Mouse (Mus musculus) kidney, embryonic 14.5 days (tissue): ENCODE measurements around the gene Supt6. TPM values are rescaled to one million over a fixed set of nuclear protein-coding genes. Genes with fewer than 3 reads are reported as not detected.

ENCODE experiments used
- ATAC-seq: fragments of 200-750 bp; cut with Nextera tagmentation; 2 replicates; pipeline ENCODE4 v1.8.0; 2017; ENCODE audit warnings: moderate number of reproducible peaks, mild to moderate bottlenecking, moderate TSS enrichment, moderate library complexity; ENCODE audit not compliant: low FRiP score, low TSS enrichment
- H3K27ac ChIP-seq: fragments of 300-500 bp; sonication (generic); 2 replicates; pipeline ENCODE4 v1.5.1; 2014; ENCODE audit warnings: low read depth, mild to moderate bottlenecking, low read length, moderate library complexity, mixed read lengths
- H3K27me3 ChIP-seq: fragments of 300-500 bp; sonication (generic); 2 replicates; pipeline ENCODE4 v1.6.1; 2014; ENCODE audit warnings: mild to moderate bottlenecking, low read length; ENCODE audit not compliant: control insufficient read depth, insufficient read depth
- H3K36me3 ChIP-seq: fragments of 300-500 bp; sonication (generic); 2 replicates; pipeline ENCODE4 v1.6.1; 2014; ENCODE audit warnings: low read length, mixed read lengths; ENCODE audit not compliant: control insufficient read depth, insufficient read depth
- H3K4me1 ChIP-seq: fragments of 300-500 bp; sonication (generic); 2 replicates; pipeline ENCODE4 v1.6.1; 2014; ENCODE audit warnings: low read length, mixed read lengths; ENCODE audit not compliant: control insufficient read depth, insufficient read depth
- H3K4me2 ChIP-seq: fragments of 300-500 bp; sonication (generic); replicated peaks from 2 replicates; pipeline ENCODE4 v1.6.1; 2014; ENCODE audit warnings: low read depth, mild to moderate bottlenecking, low read length
- H3K4me3 ChIP-seq: fragments of 300-500 bp; sonication (generic); 2 replicates; pipeline ENCODE4 v1.5.1; 2014; ENCODE audit warnings: mild to moderate bottlenecking, low read length
- H3K9ac ChIP-seq: fragments of 300-500 bp; sonication (generic); 2 replicates; pipeline ENCODE4 v1.6.1; 2014; ENCODE audit warnings: low read depth, mild to moderate bottlenecking, low read length, moderate library complexity
- H3K9me3 ChIP-seq: fragments of 300-500 bp; sonication (generic); 2 replicates; pipeline ENCODE4 v1.6.1; 2016; ENCODE audit warnings: low read length; ENCODE audit not compliant: control insufficient read depth
- WGBS: fragments of 180-500 bp; shearing (Covaris S2); extraction: QIAGEN DNeasy Blood & Tissue Kit; methylation state at CpG from one replicate; pipeline ENCODE4 v1.1.7; 2014; 5-methylcytosine and 5-hydroxymethylcytosine counted together
- polyA plus RNA-seq: library from polyadenylated mRNA; unstranded; fragments of >200 nt; fragmentation: Nextera tagmentation; extraction: Ambion mirVana; gene quantifications from 2 replicates; pipeline ENCODE4 v1.2.1, GENCODE M21; 2014

The Supt6 gene
- polyA plus RNA-seq, 1 experiment from 2014 or later: 26.0 TPM

GRCm38 (mm10) chr11:78207190-78207589, 38.6 kb downstream of the Supt6 start:
- Histone ChIP-seq H3K27me3 (no peaks in the 10 kb centered on the region), H3K9ac (no peak overlapping the region), H3K36me3 (peaks cover 69% of the 10 kb centered on the region), H3K4me2 (no peak overlapping the region), H3K4me1 (peaks cover 9% of the 10 kb centered on the region), H3K9me3 (no peaks in the 10 kb centered on the region), H3K27ac (no peak overlapping the region), H3K4me3 (no peak overlapping the region)
- WGBS: 84% methylated on average over 7 of the region's 7 CpGs
- ATAC-seq: no peak

GRCm38 (mm10) chr11:78205361-78206206, 40.2 kb downstream of the Supt6 start:
- no peak overlapping the region for H3K9ac ChIP-seq
- peaks cover 53% of the 10 kb centered on the region for H3K36me3 ChIP-seq
- H3K9me3 ChIP-seq: no peaks in the 10 kb centered on the region
- ATAC-seq: peak; percentile 53
- H3K27me3 ChIP-seq: no peaks in the 10 kb centered on the region
- no peak overlapping the region for H3K4me2 ChIP-seq
- H3K27ac ChIP-seq: peak overlapping the region; percentile 63
- 18% methylated on average over 13 of the region's 13 CpGs for whole genome bisulfite sequencing
- H3K4me1 ChIP-seq: peaks cover 9% of the 10 kb centered on the region
- no peak overlapping the region for H3K4me3 ChIP-seq

DNA sequence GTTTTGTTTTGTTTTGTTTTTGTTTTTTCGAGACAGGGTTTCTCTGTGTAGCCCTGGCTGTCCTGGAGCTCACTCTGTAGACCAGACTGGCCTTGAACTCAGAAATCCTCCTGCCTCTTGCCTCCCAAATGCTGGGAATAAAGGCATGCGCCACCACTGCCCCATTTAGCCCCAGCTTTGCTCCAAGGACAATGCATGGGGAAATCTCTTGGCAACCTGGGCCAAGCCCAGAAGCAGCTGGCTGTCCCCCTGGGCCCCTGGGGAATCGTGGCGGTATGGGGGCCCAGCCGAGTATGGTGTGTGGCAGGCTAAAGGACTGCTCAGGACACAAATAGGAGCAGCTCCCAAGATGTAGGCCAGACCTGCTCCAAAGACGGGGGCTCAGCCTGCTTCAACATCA, 41.5 kb downstream of the Supt6 start:
- 83% methylated on average over 6 of the region's 6 CpGs for WGBS
- H3K9ac ChIP-seq: no peak overlapping the region
- no peak overlapping the region for H3K4me2 ChIP-seq
- peaks cover 9% of the 10 kb centered on the region for H3K4me1 ChIP-seq
- H3K27ac ChIP-seq: no peak overlapping the region
- H3K9me3 ChIP-seq: no peaks in the 10 kb centered on the region
- no peak for ATAC-seq
- peaks cover 41% of the 10 kb centered on the region for H3K36me3 ChIP-seq
- no peaks in the 10 kb centered on the region for H3K27me3 ChIP-seq
- H3K4me3 ChIP-seq: no peak overlapping the region

- ATAC-seq: no peak
- no peak overlapping the region for H3K9ac ChIP-seq
- peaks cover 9% of the 10 kb centered on the region for H3K4me1 ChIP-seq
- 93% methylated on average over 3 of the region's 3 CpGs for WGBS
- H3K4me2 ChIP-seq: no peak overlapping the region
- no peaks in the 10 kb centered on the region for H3K27me3 ChIP-seq
- peaks cover 21% of the 10 kb centered on the region for H3K36me3 ChIP-seq
- H3K4me3 ChIP-seq: no peak overlapping the region
- no peak overlapping the region for H3K27ac ChIP-seq
- no peaks in the 10 kb centered on the region for H3K9me3 ChIP-seq
These were observed 43.4 kb downstream of the Supt6 start for GRCm38 (mm10) chr11:78202372-78202771.

GRCm38 (mm10) chr11:78195101-78195863, 50.5 kb downstream of the Supt6 start:
- Histone ChIP-seq H3K36me3 (peaks cover 30% of the 10 kb centered on the region), H3K27me3 (no peaks in the 10 kb centered on the region), H3K4me3 (peak overlapping the region; percentile 49), H3K9me3 (no peaks in the 10 kb centered on the region), H3K4me1 (peaks cover 7% of the 10 kb centered on the region), H3K4me2 (peak overlapping the region; percentile 65), H3K27ac (no peak overlapping the region), H3K9ac (peak overlapping the region; percentile 48)
- ATAC-seq: no peak
- 67% methylated on average over 22 of the region's 23 CpGs for WGBS

DNA sequence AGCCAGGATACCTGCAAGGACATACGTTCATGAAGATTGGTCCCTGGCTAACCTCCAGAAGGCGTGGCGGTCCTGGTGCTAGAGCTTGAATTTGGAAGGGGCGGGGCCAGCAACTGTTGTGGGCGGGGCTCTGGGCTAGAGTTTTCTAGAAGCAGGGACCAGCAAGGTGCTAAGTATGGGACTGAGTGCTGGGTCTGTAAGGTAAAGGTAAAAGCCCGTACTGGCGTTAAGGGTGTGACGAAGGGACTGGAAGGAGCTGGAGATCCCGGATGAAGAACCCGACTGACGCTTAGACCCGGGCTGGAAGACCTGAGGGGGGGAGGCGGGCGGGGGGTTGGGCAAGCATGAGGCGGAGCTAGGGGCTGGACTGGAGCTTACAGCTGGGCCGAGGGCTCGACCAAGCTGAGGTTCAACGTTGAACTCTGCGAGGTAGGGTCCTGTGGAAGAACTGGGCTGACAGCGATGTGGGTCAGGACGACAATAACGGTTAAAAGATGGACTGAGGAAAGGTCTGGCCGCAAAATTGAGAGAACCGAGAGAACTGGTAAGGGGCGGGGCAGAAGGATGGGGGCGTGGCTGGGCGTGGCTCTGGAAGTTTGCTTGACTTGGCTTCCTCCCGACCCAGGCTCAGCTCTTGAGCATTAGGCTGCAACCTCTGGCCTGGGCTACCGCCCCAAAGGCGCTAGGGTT, 51.2 kb downstream of the Supt6 start:
- WGBS: 3% methylated on average over 30 of the region's 30 CpGs

DNA sequence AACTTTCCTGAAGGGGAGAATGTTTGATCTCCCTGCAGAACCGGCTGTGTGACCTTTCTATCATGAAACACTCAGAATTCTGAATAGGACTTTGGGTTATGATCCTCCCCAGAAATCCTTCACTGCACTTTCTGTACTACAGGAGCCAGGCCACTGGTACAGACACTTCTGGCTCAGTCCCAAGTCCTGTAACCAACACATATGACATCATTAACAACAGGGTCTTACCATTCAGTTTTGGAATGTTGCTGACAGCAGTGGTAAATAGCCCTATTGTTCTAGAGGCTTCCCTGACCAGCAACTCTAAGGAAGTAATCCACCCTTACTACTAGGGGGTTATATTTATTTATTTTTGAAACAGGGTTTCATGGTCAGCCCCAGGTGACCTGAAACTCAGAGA, 52.7 kb downstream of the Supt6 start, which contains the start of gene Proca1:
Gene Proca1, plus strand, starts transcription at position 280 of the 400 bp plus-strand sequence.
- Histone ChIP-seq H3K9ac (no peak within 1 kb of the TSS), H3K36me3 (peaks cover 32% of the 10 kb centered on the region), H3K27ac (no peak within 1 kb of the TSS), H3K9me3 (no peaks in the 10 kb centered on the region), H3K27me3 (no peaks in the 10 kb centered on the region), H3K4me1 (peaks cover 17% of the 10 kb centered on the region), H3K4me2 (peak within 1 kb of the TSS; percentile 65), H3K4me3 (no peak within 1 kb of the TSS; the same call in 1 of the 2 replicates)
- no peak for ATAC-seq
- 89% methylated on average over 1 of the region's 1 CpGs for WGBS

More for the DNA sequence above, 51.2 kb downstream of the Supt6 start:
- Histone ChIP-seq H3K4me2 (peak overlapping the region; percentile 65), H3K9me3 (no peaks in the 10 kb centered on the region), H3K27ac (no peak overlapping the region), H3K4me3 (peak overlapping the region; percentile 49), H3K36me3 (peaks cover 32% of the 10 kb centered on the region), H3K9ac (peak overlapping the region; percentile 48), H3K27me3 (no peaks in the 10 kb centered on the region), H3K4me1 (peaks cover 14% of the 10 kb centered on the region)
- peak; percentile 82 for ATAC-seq

- peak overlapping the region; percentile 100 for H3K27ac ChIP-seq
- peak overlapping the region; percentile 69 for H3K4me2 ChIP-seq
- peak overlapping the region; percentile 81 for H3K4me3 ChIP-seq
- peaks cover 32% of the 10 kb centered on the region for H3K36me3 ChIP-seq
- ATAC-seq: no peak
- H3K9ac ChIP-seq: peak overlapping the region; percentile 97
- H3K27me3 ChIP-seq: no peaks in the 10 kb centered on the region
- peaks cover 16% of the 10 kb centered on the region for H3K4me1 ChIP-seq
- no peaks in the 10 kb centered on the region for H3K9me3 ChIP-seq
- 50% methylated on average over 6 of the region's 6 CpGs for WGBS
These were observed 55.7 kb downstream of the Supt6 start for GRCm38 (mm10) chr11:78190041-78190440.
